Mouse (Mus musculus) intestine, postnatal 0 days (tissue): ENCODE measurements around the gene Syt16. TPM values are rescaled to one million over a fixed set of nuclear protein-coding genes. Genes with fewer than 3 reads are reported as not detected.

ENCODE experiments used
- ATAC-seq: fragments of 200-750 bp; cut with Nextera tagmentation; 2 replicates; pipeline ENCODE4 v1.8.0; 2017; ENCODE audit warnings: mild to moderate bottlenecking, moderate TSS enrichment, moderate library complexity
- H3K27ac ChIP-seq: fragments of 300-500 bp; sonication (generic); 2 replicates; pipeline ENCODE4 v1.5.1; 2014; ENCODE audit warnings: mild to moderate bottlenecking, low read depth, low read length, moderate library complexity
- H3K27me3 ChIP-seq: fragments of 300-500 bp; sonication (generic); replicated peaks from 2 replicates; pipeline ENCODE4 v1.6.1; 2014; ENCODE audit warnings: low read length, mixed read lengths; ENCODE audit not compliant: control insufficient read depth, insufficient read depth
- H3K36me3 ChIP-seq: fragments of 300-500 bp; sonication (generic); 2 replicates; pipeline ENCODE4 v1.6.1; 2014; ENCODE audit warnings: mild to moderate bottlenecking, moderate library complexity; ENCODE audit not compliant: control insufficient read depth, insufficient read depth
- H3K4me1 ChIP-seq: fragments of 300-500 bp; sonication (generic); replicated peaks from 2 replicates; pipeline ENCODE4 v1.6.1; 2014; ENCODE audit warnings: antibody characterized with exemption, low read length, mixed read lengths; ENCODE audit not compliant: control insufficient read depth, insufficient read depth
- H3K4me2 ChIP-seq: fragments of 300-500 bp; sonication (generic); replicated peaks from 2 replicates; pipeline ENCODE4 v1.6.1; 2014; ENCODE audit warnings: low read depth, mild to moderate bottlenecking, moderate library complexity
- H3K4me3 ChIP-seq: fragments of 300-500 bp; sonication (generic); 2 replicates; pipeline ENCODE4 v1.5.1; 2014; ENCODE audit warnings: low read depth, low read length
- H3K9ac ChIP-seq: fragments of 300-500 bp; sonication (generic); 2 replicates; pipeline ENCODE4 v1.6.1; 2014; ENCODE audit warnings: mild to moderate bottlenecking, low read depth, low read length
- H3K9me3 ChIP-seq: fragments of 300-500 bp; sonication (generic); 2 replicates; pipeline ENCODE4 v1.6.1; 2016; ENCODE audit warnings: mixed run types; ENCODE audit not compliant: control insufficient read depth
- CTCF ChIP-seq: sonication (generic); IDR thresholded peaks from 2 replicates; pipeline ENCODE4 v1.5.1; 2016; ENCODE audit warnings: low read depth, mild to moderate bottlenecking, control low read depth, antibody characterized with exemption, moderate library complexity
- WGBS: fragments of 180-500 bp; shearing (Covaris S2); extraction: QIAGEN DNeasy Blood & Tissue Kit; methylation state at CpG from one replicate; pipeline ENCODE4 v1.1.7; 2014; 5-methylcytosine and 5-hydroxymethylcytosine counted together
- polyA plus RNA-seq: library from polyadenylated mRNA; unstranded; fragments of >200 nt; fragmentation: Nextera tagmentation; extraction: Ambion mirVana; gene quantifications from 2 replicates; pipeline ENCODE4 v1.2.1, GENCODE M21; 2015

The Syt16 gene
- polyA plus RNA-seq, 1 experiment from 2014 or later, result 1.2 TPM

DNA sequence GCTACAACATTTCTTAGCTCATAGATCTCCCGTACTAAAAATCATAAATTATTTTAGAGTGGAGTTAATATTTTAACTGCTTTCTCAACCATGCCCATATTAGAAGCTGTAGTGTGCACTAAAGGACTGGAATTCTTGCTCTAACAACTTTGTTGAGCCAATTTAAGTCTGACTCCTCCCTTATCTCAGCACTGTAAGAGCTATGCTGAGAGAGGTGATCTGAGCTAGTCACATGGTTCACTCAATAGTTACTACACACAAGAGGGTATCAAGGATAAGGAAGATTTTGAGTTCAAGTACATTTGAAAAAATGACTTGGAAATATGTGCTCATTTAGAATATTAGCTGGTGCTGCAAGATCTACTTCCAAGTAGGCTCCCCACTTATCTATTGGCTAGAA is 71.5 kb downstream of the Syt16 start:
- H3K27ac ChIP-seq, result no peak overlapping the region
- no peak overlapping the region for H3K9ac ChIP-seq
- H3K4me2 ChIP-seq, result no peak overlapping the region
- 77% methylated on average over 1 of the region's 1 CpGs for WGBS
- H3K9me3 ChIP-seq, result no peaks in the 10 kb centered on the region
- no peak for TF ChIP-seq CTCF
- H3K27me3 ChIP-seq, result no peaks in the 10 kb centered on the region
- ATAC-seq, result no peak
- no peaks in the 10 kb centered on the region for H3K4me1 ChIP-seq
- H3K4me3 ChIP-seq, result no peak overlapping the region
- no peaks in the 10 kb centered on the region for H3K36me3 ChIP-seq

DNA sequence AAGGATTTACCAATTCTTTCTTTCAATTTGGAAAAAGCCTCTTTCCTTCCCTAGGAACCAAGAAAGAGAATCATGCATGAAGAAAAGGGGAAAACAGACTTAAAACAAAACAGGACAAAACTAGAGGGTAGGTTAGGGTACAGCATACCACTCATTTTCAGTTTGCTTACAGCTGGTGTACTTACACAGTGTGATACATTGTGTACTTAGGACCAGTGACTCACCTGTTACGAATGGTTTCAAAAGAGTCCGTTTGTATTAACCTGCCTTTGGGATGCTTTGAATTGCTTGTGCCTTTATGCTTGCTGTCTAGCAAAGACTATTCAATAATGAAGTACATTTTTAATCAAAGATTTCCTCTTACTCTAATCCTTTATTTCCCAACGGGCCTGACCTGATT is 78.1 kb downstream of the Syt16 start:
- H3K9me3 ChIP-seq, result no peaks in the 10 kb centered on the region
- H3K4me1 ChIP-seq, result no peaks in the 10 kb centered on the region
- H3K27ac ChIP-seq, result no peak overlapping the region
- no peak overlapping the region for H3K4me2 ChIP-seq
- ATAC-seq, result no peak
- H3K9ac ChIP-seq, result no peak overlapping the region
- 61% methylated on average over 3 of the region's 3 CpGs for WGBS
- H3K4me3 ChIP-seq, result no peak overlapping the region
- no peaks in the 10 kb centered on the region for H3K27me3 ChIP-seq
- no peak for TF ChIP-seq CTCF
- no peaks in the 10 kb centered on the region for H3K36me3 ChIP-seq

DNA sequence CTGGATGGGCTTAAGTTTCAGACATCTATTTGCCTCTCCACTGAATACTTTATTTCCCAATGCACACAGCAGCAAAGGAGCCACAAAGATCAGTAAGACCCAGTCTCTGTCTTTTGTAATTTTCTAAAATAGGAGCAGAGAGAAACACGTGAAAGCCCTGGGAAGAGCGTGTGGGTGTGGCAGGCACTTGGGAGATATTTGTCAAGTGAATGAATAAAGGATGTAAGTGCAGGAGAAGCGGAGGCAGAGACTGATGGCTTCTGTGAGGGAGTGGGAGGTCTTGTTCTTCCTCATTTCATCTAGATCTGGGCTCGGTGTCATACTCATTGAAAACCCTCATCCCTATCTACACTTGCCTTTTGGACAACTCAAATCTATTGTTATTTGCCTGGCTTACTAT is 78.6 kb downstream of the Syt16 start:
- WGBS, result 55% methylated on average over 4 of the region's 4 CpGs

DNA sequence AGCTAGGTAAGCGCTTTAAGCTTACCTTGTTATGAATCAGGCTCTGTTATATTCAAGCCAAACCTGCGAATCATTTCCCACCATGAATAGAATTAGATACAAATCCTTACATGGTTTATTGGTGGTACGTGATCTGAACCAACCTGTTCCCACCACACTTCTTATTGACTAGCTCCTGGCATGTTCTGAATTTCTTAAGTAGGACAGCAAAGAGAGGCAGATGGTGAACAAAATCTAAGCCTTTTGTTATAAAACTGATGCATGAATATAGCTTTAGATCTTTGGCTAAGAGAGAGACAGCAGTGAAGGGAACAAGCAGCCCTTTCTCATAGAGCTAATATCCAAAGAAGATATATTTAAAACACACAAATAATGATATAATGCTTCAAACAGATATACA is 83.7 kb downstream of the Syt16 start:
- no peak for ATAC-seq
- no peak for TF ChIP-seq CTCF
- no peak overlapping the region for H3K9ac ChIP-seq
- WGBS, result 84% methylated on average over 3 of the region's 3 CpGs
- H3K9me3 ChIP-seq, result no peaks in the 10 kb centered on the region
- no peak overlapping the region for H3K4me2 ChIP-seq
- no peaks in the 10 kb centered on the region for H3K4me1 ChIP-seq
- no peaks in the 10 kb centered on the region for H3K27me3 ChIP-seq
- H3K36me3 ChIP-seq, result no peaks in the 10 kb centered on the region
- no peak overlapping the region for H3K4me3 ChIP-seq
- H3K27ac ChIP-seq, result no peak overlapping the region

More for the DNA sequence above, 78.6 kb downstream of the Syt16 start:
- no peaks in the 10 kb centered on the region for H3K4me1 ChIP-seq
- H3K4me3 ChIP-seq, result no peak overlapping the region
- H3K27ac ChIP-seq, result no peak overlapping the region
- no peak for TF ChIP-seq CTCF
- no peaks in the 10 kb centered on the region for H3K27me3 ChIP-seq
- no peak for ATAC-seq
- H3K36me3 ChIP-seq, result no peaks in the 10 kb centered on the region
- H3K9me3 ChIP-seq, result no peaks in the 10 kb centered on the region
- H3K4me2 ChIP-seq, result no peak overlapping the region
- no peak overlapping the region for H3K9ac ChIP-seq

DNA sequence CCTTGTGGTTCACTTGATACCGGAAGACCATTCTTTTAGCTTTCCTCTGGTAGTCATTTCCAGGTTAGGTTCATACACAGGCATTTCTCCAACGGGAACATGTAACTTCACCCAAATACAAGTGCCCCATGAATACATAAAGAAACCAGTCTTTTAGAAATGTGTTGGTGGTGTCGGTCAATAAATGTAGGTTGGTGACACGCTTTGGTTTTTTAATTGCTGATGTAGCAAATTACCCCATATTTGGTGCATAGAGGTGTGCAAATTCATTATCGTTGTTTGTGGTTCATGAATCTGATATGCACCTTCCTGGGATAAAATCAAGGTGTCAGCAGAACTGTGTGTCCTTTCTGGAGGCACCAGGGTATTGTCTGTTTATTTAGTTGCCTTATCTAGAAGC is 86.9 kb downstream of the Syt16 start:
- no peak for ATAC-seq
- H3K4me2 ChIP-seq, result no peak overlapping the region
- no peak for TF ChIP-seq CTCF
- H3K9ac ChIP-seq, result no peak overlapping the region
- no peaks in the 10 kb centered on the region for H3K36me3 ChIP-seq
- 89% methylated on average over 5 of the region's 5 CpGs for WGBS
- H3K27me3 ChIP-seq, result no peaks in the 10 kb centered on the region
- H3K9me3 ChIP-seq, result no peaks in the 10 kb centered on the region
- no peak overlapping the region for H3K27ac ChIP-seq
- H3K4me3 ChIP-seq, result no peak overlapping the region
- peaks cover 4% of the 10 kb centered on the region for H3K4me1 ChIP-seq

DNA sequence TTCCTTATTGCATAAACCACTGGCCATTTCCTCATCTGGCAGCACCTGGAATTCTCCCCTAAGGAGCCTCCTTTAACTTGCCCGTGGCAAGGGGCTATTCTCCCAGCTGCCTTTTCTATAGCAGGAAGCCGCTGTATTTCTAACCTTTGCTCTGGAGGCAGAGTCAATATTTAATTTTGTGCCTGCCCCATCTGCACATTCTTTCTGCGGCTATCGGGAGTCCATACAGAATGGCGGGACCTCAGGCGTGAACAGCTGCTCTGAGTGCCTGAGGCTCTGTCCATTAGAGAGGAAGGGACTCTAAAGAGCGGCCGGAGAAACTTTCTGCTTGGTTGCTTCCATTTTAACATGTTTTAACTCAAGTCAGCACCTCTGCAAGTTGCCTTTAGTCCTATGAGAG is 89.6 kb downstream of the Syt16 start:
- Histone ChIP-seq H3K27ac (no peak overlapping the region), H3K4me1 (peaks cover 4% of the 10 kb centered on the region), H3K9ac (no peak overlapping the region), H3K36me3 (no peaks in the 10 kb centered on the region), H3K4me2 (no peak overlapping the region; the same call in 1 of the 2 replicates), H3K27me3 (no peaks in the 10 kb centered on the region), H3K4me3 (no peak overlapping the region), H3K9me3 (no peaks in the 10 kb centered on the region)
- TF ChIP-seq CTCF, result no peak
- 36% methylated on average over 8 of the region's 8 CpGs for WGBS
- peak; percentile 67 for ATAC-seq

DNA sequence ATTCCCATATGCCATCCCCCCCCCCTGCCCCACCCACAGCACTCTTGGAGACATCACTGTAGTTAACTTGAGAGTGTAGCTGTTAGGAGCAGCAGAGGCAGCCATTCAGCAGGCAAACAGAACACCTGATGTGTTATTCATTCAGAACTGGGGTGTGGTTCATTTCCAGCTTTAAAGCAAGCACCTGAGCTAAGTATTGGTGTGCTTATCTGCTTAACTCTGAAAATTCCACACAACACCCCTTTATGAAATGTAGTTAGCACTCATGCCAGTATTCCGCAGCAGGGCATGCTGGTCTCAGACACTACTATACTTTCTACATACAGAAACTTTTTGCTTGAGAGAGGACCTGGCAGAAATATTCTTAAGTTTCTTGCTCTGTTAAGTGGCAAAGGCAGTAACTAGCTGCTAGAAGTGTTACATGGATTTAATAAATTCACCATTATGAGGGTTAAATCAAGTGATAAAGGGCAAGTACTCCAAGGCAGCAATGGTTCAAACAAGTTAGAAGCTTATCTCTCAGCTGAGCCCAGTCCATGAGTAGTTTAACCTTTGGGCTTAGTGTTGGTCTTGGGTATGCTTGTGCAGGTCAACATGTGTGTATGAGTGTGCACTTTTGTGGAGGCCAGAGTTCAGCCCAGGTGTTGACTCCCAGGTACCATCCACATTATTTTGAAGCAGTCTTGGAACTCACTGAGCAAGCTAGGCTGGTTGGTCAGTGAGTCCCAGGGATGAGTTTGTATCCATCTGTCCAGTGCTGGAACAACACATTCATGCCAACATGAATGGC is 92.1 kb downstream of the Syt16 start:
- 51% methylated on average over 1 of the region's 1 CpGs for WGBS
- H3K9ac ChIP-seq, result no peak overlapping the region
- H3K27ac ChIP-seq, result peak overlapping the region; percentile 54
- no peak for TF ChIP-seq CTCF
- no peaks in the 10 kb centered on the region for H3K9me3 ChIP-seq
- peak; percentile 84 for ATAC-seq
- H3K36me3 ChIP-seq, result no peaks in the 10 kb centered on the region
- no peaks in the 10 kb centered on the region for H3K27me3 ChIP-seq
- no peak overlapping the region for H3K4me3 ChIP-seq
- no peak overlapping the region for H3K4me2 ChIP-seq
- peaks cover 4% of the 10 kb centered on the region for H3K4me1 ChIP-seq
